Mouse (Mus musculus) layer of hippocampus, adult 2 months (tissue): Measurements from ENCODE around the gene Garnl3. TPM values are rescaled to one million over a fixed set of nuclear protein-coding genes. Genes with fewer than 3 reads are reported as not detected.

Experiments used
- DNase-seq, 2 experiments: peaks; one replicate each; pipeline ENCODE4 v3.0.0; 2022; ENCODE audit warnings: low spot score in 2 of 2
- H3K27ac ChIP-seq: fragments of 200-600 bp; 2 replicates; pipeline ENCODE4 v1.8.1; 2022
- H3K4me3 ChIP-seq: fragments of 200-600 bp; 2 replicates; pipeline ENCODE4 v1.8.1; 2022; ENCODE audit warnings: mild to moderate bottlenecking
- CTCF ChIP-seq: fragments of 200-600 bp; conservative IDR thresholded peaks from 2 replicates; pipeline ENCODE4 v1.8.1; 2022; ENCODE audit warnings: antibody characterized with exemption, mild to moderate bottlenecking, moderate library complexity
- total RNA-seq, 2 experiments: library from RNA; stranded (reverse); gene quantifications; 2 replicates each; pipeline ENCODE4 v1.2.3; 2021

The Garnl3 gene
- total RNA-seq, 2 experiments from 2014 or later, result 31.7 to 35.2 TPM

- TF ChIP-seq CTCF, result no peak
- DNase-seq, result no peak
- H3K27ac ChIP-seq, result no peak overlapping the region
- no peak overlapping the region for H3K4me3 ChIP-seq
These were observed 147.8 kb downstream of the Garnl3 start for GRCm38 (mm10) chr2:32983617-32984016.

GRCm38 (mm10) chr2:32982700-32983099, 148.8 kb downstream of the Garnl3 start:
- peak; percentile 44 for TF ChIP-seq CTCF
- 0 out of 2 replicates have a peak overlapping the region, but pooled peaks have one; percentile 29 for H3K27ac ChIP-seq
- DNase-seq, result no peak
- H3K4me3 ChIP-seq, result peak overlapping the region; percentile 98

- H3K27ac ChIP-seq, result peak within 1 kb of the TSS; percentile 88
- DNase-seq, result peak; percentile 86 to 95
- no peak for TF ChIP-seq CTCF
- peak within 1 kb of the TSS; percentile 98 for H3K4me3 ChIP-seq
These were observed 149.7 kb downstream of the Garnl3 start, which contains the start of gene Slc2a8 for GRCm38 (mm10) chr2:32981725-32982271. TSS of gene Slc2a8 (minus strand) at chr2:32982083.

- TF ChIP-seq CTCF, result no peak
- Histone ChIP-seq H3K4me3 (peak overlapping the region; percentile 98), H3K27ac (peak overlapping the region; percentile 88)
- no peak for DNase-seq
These were observed 150.2 kb downstream of the Garnl3 start for GRCm38 (mm10) chr2:32981281-32981680.

GRCm38 (mm10) chr2:32979675-32980074, 151.8 kb downstream of the Garnl3 start:
- TF ChIP-seq CTCF, result no peak
- DNase-seq, result no peak
- no peak overlapping the region for H3K27ac ChIP-seq

GRCm38 (mm10) chr2:32978675-32979074, 152.8 kb downstream of the Garnl3 start:
- Histone ChIP-seq H3K4me3 (no peak overlapping the region), H3K27ac (no peak overlapping the region)
- TF ChIP-seq CTCF, result no peak
- no peak for DNase-seq

More at GRCm38 (mm10) chr2:32979675-32980074, 151.8 kb downstream of the Garnl3 start:
- H3K4me3 ChIP-seq, result no peak overlapping the region

- TF ChIP-seq CTCF, result no peak
- Histone ChIP-seq H3K27ac (no peak overlapping the region), H3K4me3 (no peak overlapping the region)
- no peak for DNase-seq
These were observed 154.3 kb downstream of the Garnl3 start for GRCm38 (mm10) chr2:32977114-32977513.

- no peak for DNase-seq
- TF ChIP-seq CTCF, result no peak
- Histone ChIP-seq H3K4me3 (no peak overlapping the region), H3K27ac (no peak overlapping the region)
These were observed 157.2 kb downstream of the Garnl3 start for GRCm38 (mm10) chr2:32974216-32974615.

GRCm38 (mm10) chr2:32971235-32971634, 160.2 kb downstream of the Garnl3 start:
- Histone ChIP-seq H3K27ac (no peak overlapping the region), H3K4me3 (no peak overlapping the region)
- no peak for DNase-seq
- TF ChIP-seq CTCF, result no peak

- Histone ChIP-seq H3K4me3 (no peak overlapping the region), H3K27ac (peak overlapping the region; percentile 28; the same call in 1 of the 2 replicates)
- DNase-seq, result peak in 1 of 2 experiments; percentile 23
- TF ChIP-seq CTCF, result no peak
These were observed 162.1 kb downstream of the Garnl3 start for GRCm38 (mm10) chr2:32969326-32969725.

GRCm38 (mm10) chr2:32968024-32968614, 163.3 kb downstream of the Garnl3 start:
- Histone ChIP-seq H3K4me3 (no peak overlapping the region), H3K27ac (peak overlapping the region; percentile 100)
- DNase-seq, result no peak
- TF ChIP-seq CTCF, result no peak

- DNase-seq, result peak; percentile 85 to 87
- peak overlapping the region; percentile 100 for H3K27ac ChIP-seq
- H3K4me3 ChIP-seq, result peak overlapping the region; percentile 71
- peak; percentile 72 for TF ChIP-seq CTCF
These were observed 164.5 kb downstream of the Garnl3 start for GRCm38 (mm10) chr2:32966689-32967631.

GRCm38 (mm10) chr2:32966184-32966688, 165.2 kb downstream of the Garnl3 start:
- DNase-seq, result no peak
- peak overlapping the region; percentile 71 for H3K4me3 ChIP-seq
- no peak for TF ChIP-seq CTCF
- H3K27ac ChIP-seq, result peak overlapping the region; percentile 100
